Mouse (Mus musculus) thymus, adult 2 months (tissue): ENCODE results near the gene Nrap.

ENCODE experiments used
- CTCF ChIP-seq: fragments of 200-500 bp; IDR thresholded peaks from 2 replicates; pipeline ENCODE4 v1.5.1; 2012; ENCODE audit warnings: mild to moderate bottlenecking, control low read depth, low read length, moderate library complexity, borderline replicate concordance; ENCODE audit not compliant: control insufficient read depth, poor library complexity, insufficient read depth; ENCODE audit errors: extremely low read depth
- POLR2A ChIP-seq: fragments of 200-500 bp; IDR thresholded peaks from 2 replicates; pipeline ENCODE4 v1.6.1; 2012; ENCODE audit warnings: mild to moderate bottlenecking, low read length, control low read depth, moderate library complexity; ENCODE audit not compliant: control insufficient read depth, poor library complexity, insufficient read depth; ENCODE audit errors: extremely low read depth

DNA sequence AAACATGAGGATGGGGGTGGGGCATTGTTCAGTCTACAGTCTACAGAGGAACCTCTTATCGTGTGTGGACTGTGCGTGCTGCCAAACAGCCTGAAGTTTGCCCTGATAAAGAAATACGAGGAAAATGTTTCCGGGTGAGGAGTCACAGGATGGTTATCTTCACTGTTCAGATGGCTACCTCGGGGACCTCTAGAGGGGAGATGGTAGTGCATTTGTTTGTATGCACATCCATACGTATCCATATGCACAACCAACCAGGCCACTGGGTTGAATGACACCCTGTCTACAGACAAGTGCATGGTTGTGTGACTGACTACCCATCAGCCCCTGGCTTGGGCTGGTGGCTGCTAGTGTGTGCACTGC is 49.2 kb upstream of the Nrap start:
- no peak for TF ChIP-seq POLR2A
- no peak for TF ChIP-seq CTCF
